Mouse (Mus musculus) C2C12 (cell line): ENCODE results near the gene Ftl1. TPM values are rescaled to one million over a fixed set of nuclear protein-coding genes. Genes with fewer than 3 reads are reported as not detected.
"Not testable (repeated sequence)": the region's sequence is repeated elsewhere in the genome, so short reads cannot be mapped to it uniquely, and the experiment has no call there.

ENCODE experiments used
- H3K27me3 ChIP-seq: one replicate; pipeline ENCODE4 v1.6.1; 2011; ENCODE audit not compliant: control insufficient read depth, insufficient read depth, insufficient read length
- H3K36me3 ChIP-seq: one replicate; pipeline ENCODE4 v1.6.1; 2011; ENCODE audit not compliant: control insufficient read depth, insufficient read depth
- H3K4me3 ChIP-seq: one replicate; pipeline ENCODE4 v1.5.1; 2011; ENCODE audit warnings: mild to moderate bottlenecking, control low read depth; ENCODE audit not compliant: poor library complexity, insufficient read depth, severe bottlenecking
- H3K79me2 ChIP-seq: one replicate; pipeline ENCODE4 v1.6.1; 2011; ENCODE audit not compliant: control insufficient read depth, insufficient read depth
- H3K79me3 ChIP-seq: one replicate; pipeline ENCODE4 v1.6.1; 2011; ENCODE audit warnings: low read depth, control low read depth
- H3ac ChIP-seq: one replicate; pipeline ENCODE3; 2011; ENCODE audit warnings: low read depth; ENCODE audit not compliant: control insufficient read depth, insufficient read length
- CEBPB ChIP-seq: IDR thresholded peaks from one replicate; pipeline ENCODE4 v1.6.1; 2011; ENCODE audit warnings: low read depth, mild to moderate bottlenecking, control low read depth, moderate library complexity
- CTCF ChIP-seq: IDR thresholded peaks from one replicate; pipeline ENCODE4 v1.5.1; 2011; ENCODE audit not compliant: control insufficient read depth, insufficient read depth, insufficient read length
- FOSL1 ChIP-seq: IDR thresholded peaks from one replicate; pipeline ENCODE4 v1.8.0; 2011; ENCODE audit warnings: mild to moderate bottlenecking, low read length; ENCODE audit not compliant: poor library complexity, insufficient read depth, severe bottlenecking
- MAX ChIP-seq: IDR thresholded peaks from one replicate; pipeline ENCODE4 v1.6.1; 2011; ENCODE audit warnings: mild to moderate bottlenecking, control low read depth
- MYOD1 ChIP-seq: IDR thresholded peaks from one replicate; pipeline ENCODE4 v1.6.1; 2011; ENCODE audit warnings: low read depth; ENCODE audit not compliant: control insufficient read depth, insufficient read length
- MYOG ChIP-seq: IDR thresholded peaks from one replicate; pipeline ENCODE4 v1.6.1; 2011; ENCODE audit not compliant: control insufficient read depth, insufficient read length; ENCODE audit errors: extremely low read depth
- USF1 ChIP-seq: IDR thresholded peaks from one replicate; pipeline ENCODE4 v1.6.1; 2011; ENCODE audit warnings: low read depth, mild to moderate bottlenecking, control low read depth, moderate library complexity
- polyA plus RNA-seq: library from polyadenylated mRNA; unstranded; fragments of >200 nt; fragmentation: generic; extraction: Trizol; gene quantifications from one replicate; pipeline ENCODE4 v1.2.1, GENCODE M21; 2012; ENCODE audit warnings: missing spikeins

Gene Ftl1
- polyA plus RNA-seq, 1 experiment, result 14,288 TPM

GRCm38 (mm10) chr7:45465112-45465511 is 5.4 kb upstream of the Ftl1 start:
- TF ChIP-seq MYOD1 (no peak), USF1 (no peak), FOSL1 (no peak), CEBPB (no peak), MAX (no peak), CTCF (no peak), MYOG (no peak)
- peaks cover 39% of the 10 kb centered on the region for H3K79me3 ChIP-seq
- peak overlapping the region; percentile 75 for H3ac ChIP-seq
- peaks cover 48% of the 10 kb centered on the region for H3K79me2 ChIP-seq
- no peaks in the 10 kb centered on the region for H3K27me3 ChIP-seq
- peak overlapping the region; percentile 76 for H3K4me3 ChIP-seq
- peaks cover 46% of the 10 kb centered on the region for H3K36me3 ChIP-seq

GRCm38 (mm10) chr7:45463987-45464778 is 4.5 kb upstream of the Ftl1 start:
- H3K4me3 ChIP-seq, result no peak overlapping the region
- peaks cover 42% of the 10 kb centered on the region for H3K79me3 ChIP-seq
- H3K79me2 ChIP-seq, result peaks cover 54% of the 10 kb centered on the region
- TF ChIP-seq CEBPB (no peak), FOSL1 (no peak), USF1 (no peak), MYOD1 (no peak), MYOG (no peak), MAX (no peak), CTCF (no peak)
- peaks cover 47% of the 10 kb centered on the region for H3K36me3 ChIP-seq
- no peaks in the 10 kb centered on the region for H3K27me3 ChIP-seq
- H3ac ChIP-seq, result no peak overlapping the region

DNA sequence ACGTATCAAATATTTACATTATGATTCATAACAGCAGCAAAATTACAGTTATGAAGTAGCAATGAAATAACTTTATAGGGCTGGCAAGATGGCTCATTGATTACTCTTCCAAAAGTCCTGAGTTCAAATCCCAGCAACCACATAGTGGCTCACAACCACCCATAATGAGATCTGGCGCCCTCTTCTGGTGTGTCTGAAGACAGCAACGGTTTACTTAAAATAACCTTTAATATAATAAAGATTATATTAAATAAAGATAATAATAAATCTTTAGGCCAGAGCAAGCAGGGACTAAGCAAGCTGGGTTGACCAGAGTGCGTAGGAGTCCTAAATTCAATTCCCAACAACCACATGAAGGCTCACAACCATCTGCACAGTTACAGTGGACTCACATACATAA is 3.2 kb upstream of the Ftl1 start:
- H3K4me3 ChIP-seq, H3ac ChIP-seq, H3K27me3 ChIP-seq: not testable (repeated sequence)
- Histone ChIP-seq H3K79me2 (peaks cover 67% of the 10 kb centered on the region), H3K79me3 (peaks cover 55% of the 10 kb centered on the region), H3K36me3 (peaks cover 59% of the 10 kb centered on the region)

DNA sequence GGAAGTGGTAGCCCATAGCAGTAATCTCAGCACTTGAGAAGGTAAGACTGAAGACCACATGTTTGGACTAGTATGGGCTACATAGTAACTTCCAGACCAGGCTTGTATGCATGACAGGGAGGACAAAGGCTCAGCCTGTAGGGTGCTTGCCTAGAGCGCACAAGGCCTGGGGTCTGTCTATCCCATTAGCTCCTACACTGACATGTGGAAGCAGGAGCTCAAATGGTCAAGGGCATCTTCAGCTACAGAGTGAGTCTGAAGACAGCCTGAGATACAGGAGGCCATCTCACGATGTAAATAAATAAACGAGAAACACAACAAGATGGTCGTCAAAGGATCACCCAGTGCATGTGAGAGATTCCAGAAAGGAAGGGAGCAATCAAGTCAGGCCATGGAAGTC is 2.6 kb upstream of the Ftl1 start:
- Histone ChIP-seq H3K79me3 (peaks cover 60% of the 10 kb centered on the region), H3K27me3 (no peaks in the 10 kb centered on the region), H3K4me3 (no peak overlapping the region), H3ac (no peak overlapping the region), H3K36me3 (peaks cover 65% of the 10 kb centered on the region), H3K79me2 (peaks cover 72% of the 10 kb centered on the region)
- TF ChIP-seq USF1 (no peak), MYOG (no peak), CTCF (no peak), MAX (no peak), CEBPB (no peak), FOSL1 (no peak), MYOD1 (no peak)

DNA sequence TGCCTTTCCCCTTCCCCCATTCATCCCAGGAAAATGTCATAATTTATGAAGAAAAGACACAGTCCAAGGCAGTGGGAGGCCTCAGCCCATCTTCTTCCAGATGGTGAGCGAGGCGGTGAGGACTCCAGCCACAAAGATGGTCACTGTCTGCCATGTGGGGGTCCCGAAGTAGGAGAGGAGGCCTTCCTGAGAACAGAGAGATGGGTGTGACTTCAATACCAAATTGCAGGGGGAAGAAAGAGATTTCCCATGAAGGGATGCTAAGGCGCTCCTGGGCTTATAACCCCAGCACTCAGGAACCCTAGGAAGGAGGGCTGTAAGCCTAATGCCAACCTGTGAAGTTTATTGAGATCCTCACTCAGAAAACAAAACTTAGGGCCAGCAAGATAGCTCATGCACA is 2.1 kb upstream of the Ftl1 start:
- Histone ChIP-seq H3K4me3 (no peak overlapping the region), H3K36me3 (peaks cover 68% of the 10 kb centered on the region), H3K79me2 (peaks cover 74% of the 10 kb centered on the region), H3K27me3 (no peaks in the 10 kb centered on the region), H3ac (peak overlapping the region; percentile 42), H3K79me3 (peaks cover 62% of the 10 kb centered on the region)
- no peak for TF ChIP-seq CTCF
- no peak for TF ChIP-seq FOSL1
- TF ChIP-seq MYOG, result no peak

DNA sequence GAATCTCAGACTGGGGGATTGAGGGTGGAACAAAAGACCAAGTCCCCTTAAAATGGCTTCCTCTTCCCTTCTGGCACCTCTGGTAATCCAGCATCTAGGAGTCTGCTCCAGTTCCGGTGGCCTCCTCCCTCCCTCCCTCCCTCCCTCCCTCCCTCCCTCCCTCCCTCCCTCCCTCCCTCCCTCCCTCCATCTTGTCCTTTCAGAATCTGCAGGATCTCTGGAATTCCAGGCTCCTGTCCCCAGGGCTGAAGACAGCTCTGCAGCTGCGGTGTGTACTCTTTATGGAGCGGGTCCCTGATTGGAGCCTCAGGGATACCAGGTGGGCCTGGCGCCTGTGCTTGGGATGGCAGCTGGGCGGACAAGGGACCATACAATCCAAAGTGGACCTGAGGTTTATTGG is 1.6 kb upstream of the Ftl1 start:
- no peak overlapping the region for H3K4me3 ChIP-seq
- H3K27me3 ChIP-seq, result no peaks in the 10 kb centered on the region
- peaks cover 71% of the 10 kb centered on the region for H3K79me2 ChIP-seq
- peaks cover 68% of the 10 kb centered on the region for H3K36me3 ChIP-seq
- H3K79me3 ChIP-seq, result peaks cover 59% of the 10 kb centered on the region
- no peak overlapping the region for H3ac ChIP-seq
- peak; percentile 29 for TF ChIP-seq MYOD1
- no peak for TF ChIP-seq CTCF
- TF ChIP-seq MAX, result no peak
